Mouse (Mus musculus) MEL (cell line): ENCODE data around the gene BC025920.
"Not testable (repeated sequence)": the region's sequence is repeated elsewhere in the genome, so short reads cannot be mapped to it uniquely, and the experiment has no call there.

Experiments used
- CHD2 ChIP-seq: IDR thresholded peaks from 2 replicates; pipeline ENCODE4 v1.6.1; 2011; ENCODE audit warnings: low read length, improper control_type of control experiment
- CTCF ChIP-seq, 3 experiments: IDR thresholded peaks in 2 of 3; conservative IDR thresholded peaks in 1 of 3; 2 replicates each; pipeline ENCODE4 v1.5.1; 2011 to 2012; ENCODE audit warnings: low read length in 3 of 3, low read depth in 2 of 3, mild to moderate bottlenecking in 2 of 3, improper control_type of control experiment in 1 of 3, inconsistent platforms in 1 of 3, mixed read lengths in 1 of 3, moderate library complexity in 1 of 3; ENCODE audit not compliant: control insufficient read depth in 1 of 3, insufficient read depth in 1 of 3, poor library complexity in 1 of 3, severe bottlenecking in 1 of 3
- ETS1 ChIP-seq: IDR thresholded peaks from 2 replicates; pipeline ENCODE4 v1.6.1; 2012; ENCODE audit warnings: low read depth, mild to moderate bottlenecking, inconsistent platforms, low read length, improper control_type of control experiment, moderate library complexity
- GATA1 ChIP-seq: IDR thresholded peaks from 2 replicates; pipeline ENCODE4 v1.6.1; 2011; ENCODE audit warnings: low read depth, low read length, improper control_type of control experiment
- MAX ChIP-seq: IDR thresholded peaks from 2 replicates; pipeline ENCODE4 v1.6.1; 2011; ENCODE audit warnings: low read length, improper control_type of control experiment
- MXI1 ChIP-seq: IDR thresholded peaks from 2 replicates; pipeline ENCODE4 v1.6.1; 2011; ENCODE audit warnings: mild to moderate bottlenecking, low read depth, low read length, improper control_type of control experiment
- MYB ChIP-seq: IDR thresholded peaks from 2 replicates; pipeline ENCODE4 v1.6.1; 2011; ENCODE audit warnings: mild to moderate bottlenecking, low read depth, low read length, improper control_type of control experiment
- POLR2A ChIP-seq, 2 experiments: IDR thresholded peaks; 2 replicates each; pipeline ENCODE4 v1.6.1; 2011 to 2012; ENCODE audit warnings: low read length in 2 of 2, mild to moderate bottlenecking in 2 of 2, control low read depth in 1 of 2, improper control_type of control experiment in 1 of 2, low read depth in 1 of 2, moderate library complexity in 1 of 2; ENCODE audit not compliant: control insufficient read depth in 1 of 2, insufficient read depth in 1 of 2, poor library complexity in 1 of 2
- SIN3A ChIP-seq: IDR thresholded peaks from 2 replicates; pipeline ENCODE4 v1.6.1; 2012; ENCODE audit warnings: low read length, improper control_type of control experiment, inconsistent platforms
- TCF12 ChIP-seq: IDR thresholded peaks from 2 replicates; pipeline ENCODE4 v1.6.1; 2014; ENCODE audit warnings: low read depth, mild to moderate bottlenecking, inconsistent platforms, low read length, improper control_type of control experiment, moderate library complexity
- USF2 ChIP-seq, 2 experiments: IDR thresholded peaks; 2 replicates each; pipeline ENCODE4 v1.6.1; 2011 to 2012; ENCODE audit warnings: improper control_type of control experiment in 2 of 2, low read length in 2 of 2, borderline replicate concordance in 1 of 2, inconsistent platforms in 1 of 2, low read depth in 1 of 2, mild to moderate bottlenecking in 1 of 2; ENCODE audit not compliant: insufficient read depth in 1 of 2
- ZKSCAN1 ChIP-seq: IDR thresholded peaks from 2 replicates; pipeline ENCODE4 v1.6.1; 2012; ENCODE audit warnings: low read depth, mild to moderate bottlenecking, inconsistent platforms, low read length, improper control_type of control experiment, moderate library complexity

GRCm38 (mm10) chr10:81640825-81641224 is 34.8 kb downstream of the BC025920 start:
- TF ChIP-seq POLR2A (IDR thresholded peaks at IDR 0.05; ENCODE audit: control insufficient read depth in 1 of 2, insufficient read depth in 1 of 2, low read depth in 1 of 2, low read length in 2 of 2, poor library complexity in 1 of 2); TCF12; CHD2; CTCF (IDR thresholded peaks at IDR 0.05 in 2 of 3, conservative IDR thresholded peaks at IDR 0.05 in 1 of 3; ENCODE audit: control insufficient read depth in 1 of 3, insufficient read depth in 1 of 3, low read depth in 2 of 3, low read length in 3 of 3, poor library complexity in 1 of 3, severe bottlenecking in 1 of 3); MAX; ETS1; SIN3A; ZKSCAN1; MYB; MXI1; GATA1; USF2 (IDR thresholded peaks at IDR 0.05; ENCODE audit: borderline replicate concordance in 1 of 2, insufficient read depth in 1 of 2, low read depth in 1 of 2, low read length in 2 of 2): not testable (repeated sequence)
